26 mouse cellular contexts compared by ENCODE assay signal in genomic region chr15:102895115-102895514, GRCm38 (mm10). TPM values are rescaled to one million over a fixed set of nuclear protein-coding genes. Genes with fewer than 3 reads are reported as not detected.
"Had no signal": no experiment of that assay in that cellular context is flagged by ENCODE, and none has a peak within 500 bp of the region (broad histone marks: within the 10 kb centered on the region; RNA-seq: fewer than 3 reads in every experiment).

No protein-coding gene starts in this region.

- H3K4me3 ChIP-seq: neural tube, embryonic 12.5 days; neural tube, embryonic 13.5 days; neural tube, embryonic 15.5 days; stomach, embryonic 15.5 days had no signal

- H3K36me3 ChIP-seq: neural tube, embryonic 12.5 days; neural tube, embryonic 13.5 days; neural tube, embryonic 15.5 days; stomach, embryonic 15.5 days had no signal

- H3K27me3 ChIP-seq: neural tube, embryonic 12.5 days had no signal

- H3K9me3 ChIP-seq: neural tube, embryonic 12.5 days; neural tube, embryonic 13.5 days; neural tube, embryonic 15.5 days; stomach, embryonic 15.5 days had no signal

- H3K27ac ChIP-seq: neural tube, embryonic 12.5 days; neural tube, embryonic 13.5 days; neural tube, embryonic 15.5 days; stomach, embryonic 15.5 days; stomach, postnatal 0 days had no signal

- H3K4me1 ChIP-seq: neural tube, embryonic 12.5 days; neural tube, embryonic 13.5 days; neural tube, embryonic 15.5 days; stomach, embryonic 15.5 days had no signal

- H3K9ac ChIP-seq: neural tube, embryonic 12.5 days; neural tube, embryonic 13.5 days; neural tube, embryonic 15.5 days; stomach, embryonic 15.5 days had no signal

- DNase-seq: retina, postnatal 1 day; right cerebral cortex, adult 18-20 months; right cerebral cortex, postnatal 14 days; right cerebral cortex, postnatal 25 days; right cerebral cortex, postnatal 4 days; spleen, adult 18-20 months; thymus, adult 18-20 months; thymus, adult 2 months; thymus, postnatal 14 days; thymus, postnatal 25 days; thymus, postnatal 36 days; thymus, postnatal 4 days had no signal

RNA-seq across cellular contexts. Expression of gene Hoxc13, which starts 25.8 kb away (rescaled TPM):
- total RNA-seq: neutrophil, adult 5-6 weeks had no signal
- polyA plus RNA-seq: neural tube, embryonic 14.5 days; small intestine, adult 2 months; spleen, adult 2 months; stomach, embryonic 14.5 days; stomach, embryonic 15.5 days; stomach, embryonic 16.5 days; stomach, postnatal 0 days; testis, adult 2 months; thymus, adult 2 months had no signal

RNA-seq across cellular contexts. Expression of gene Hoxc12, which starts 41.4 kb away (rescaled TPM):
- total RNA-seq: neutrophil, adult 5-6 weeks had no signal
- polyA plus RNA-seq: neural tube, embryonic 14.5 days; small intestine, adult 2 months; spleen, adult 2 months; stomach, embryonic 14.5 days; stomach, embryonic 15.5 days; stomach, embryonic 16.5 days; stomach, postnatal 0 days; testis, adult 2 months; thymus, adult 2 months; thymus, postnatal 0 days; urinary bladder, adult 2 months had no signal

RNA-seq across cellular contexts. Expression of gene Hoxc11, which starts 59.1 kb away (rescaled TPM):
- total RNA-seq: neutrophil, adult 5-6 weeks had no signal
- polyA plus RNA-seq: neural tube, embryonic 14.5 days; small intestine, adult 2 months; spleen, adult 2 months; stomach, embryonic 14.5 days; stomach, embryonic 16.5 days; stomach, postnatal 0 days; testis, adult 2 months had no signal
